Mouse (Mus musculus) heart, postnatal 25 days (tissue): ENCODE results near the gene Sgpp2. TPM values are rescaled to one million over a fixed set of nuclear protein-coding genes. Genes with fewer than 3 reads are reported as not detected.

ENCODE experiments used
- DNase-seq: peaks from one replicate; pipeline ENCODE4 v3.0.0; 2022; ENCODE audit warnings: low spot score
- intact Hi-C: fragments of 180-260 bp; cut with DNase I; formaldehyde crosslinking; loops from one replicate; pipeline ENCODE4 v1.15.1; 2025
- total RNA-seq, 2 experiments: library from RNA; stranded (reverse); gene quantifications; 2 replicates each; pipeline ENCODE4 v1.2.3; 2021

Sgpp2 gene
- total RNA-seq, 2 experiments from 2014 or later: not detected

GRCm38 (mm10) chr1:78330620-78331158 is 20.5 kb downstream of the Sgpp2 start:
- no peak for DNase-seq
- intact Hi-C loops: no loop called here

- no peak for DNase-seq
- intact Hi-C loops: no loop called here
These were observed 27.6 kb downstream of the Sgpp2 start for GRCm38 (mm10) chr1:78337726-78338125.

- peak; percentile 14 for DNase-seq
- intact Hi-C loops: no loop called here
These were observed 28.1 kb downstream of the Sgpp2 start for GRCm38 (mm10) chr1:78338212-78338611.

DNA sequence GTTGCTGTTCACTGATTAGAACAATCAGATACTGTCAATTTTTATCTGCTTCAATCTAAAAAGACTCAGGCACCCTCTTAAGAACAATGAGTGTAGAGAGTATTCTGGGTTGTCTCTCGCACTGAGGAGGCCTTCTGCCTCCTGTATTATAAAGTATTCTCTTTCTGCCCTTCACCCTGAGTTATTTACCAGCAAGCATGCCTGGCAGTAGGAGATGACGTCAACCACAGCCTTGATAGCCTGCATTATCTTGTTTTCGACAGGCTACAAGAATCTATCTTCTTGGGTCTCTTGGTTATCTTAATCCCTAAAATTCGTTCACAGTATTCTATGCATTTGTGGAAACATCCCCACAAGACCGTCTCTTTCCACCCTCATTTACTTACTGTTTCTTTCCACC is 29.8 kb downstream of the Sgpp2 start:
- intact Hi-C loops: no loop called here
- no peak for DNase-seq

- intact Hi-C loops: no loop called here
- no peak for DNase-seq
These were observed 30.4 kb downstream of the Sgpp2 start for GRCm38 (mm10) chr1:78340584-78340983.

- DNase-seq: no peak
- intact Hi-C loops: no loop called here
These were observed 37.2 kb downstream of the Sgpp2 start for GRCm38 (mm10) chr1:78347317-78347806.

GRCm38 (mm10) chr1:78349219-78349618 is 39.1 kb downstream of the Sgpp2 start:
- intact Hi-C loops: no loop called here
- DNase-seq: no peak

DNA sequence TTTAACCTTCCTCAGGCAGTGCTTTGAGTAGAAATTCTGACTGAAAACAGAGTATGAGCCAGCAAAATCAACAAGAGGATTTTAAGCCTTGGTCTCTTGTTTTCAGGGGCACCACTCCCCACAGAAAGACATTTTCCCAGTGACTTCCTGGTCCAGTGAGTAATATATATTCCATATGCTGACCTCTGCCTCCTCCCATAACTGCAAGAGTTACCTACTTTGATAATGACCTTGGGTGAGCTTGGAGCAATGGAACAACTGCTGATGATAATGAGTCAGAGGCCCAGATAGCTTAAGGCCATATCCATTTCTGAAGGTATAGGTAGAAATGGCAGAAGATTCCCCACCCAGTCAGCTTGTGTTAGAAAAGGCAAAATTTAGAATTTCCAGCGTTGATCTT is 43.1 kb downstream of the Sgpp2 start:
- intact Hi-C loops: no loop called here
- DNase-seq: no peak

DNA sequence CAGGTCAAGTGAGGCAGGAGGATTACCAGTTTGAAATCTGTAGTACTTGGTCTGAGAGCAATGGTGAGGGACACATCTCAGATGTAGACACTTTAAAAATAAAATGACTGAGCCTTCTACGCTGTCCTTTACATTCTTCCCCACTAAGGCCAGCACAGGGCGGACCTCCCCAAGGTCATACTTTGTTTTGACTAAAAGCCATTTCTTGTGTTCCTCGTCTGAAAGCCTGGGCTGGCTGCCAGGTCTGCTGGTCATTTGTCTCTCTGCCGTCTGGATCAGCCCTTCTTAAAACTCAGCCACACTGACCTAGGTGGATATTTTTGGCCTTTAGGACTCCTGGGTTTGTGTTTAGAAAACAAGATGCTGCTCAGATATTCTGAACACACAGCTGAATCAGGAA is 45.0 kb downstream of the Sgpp2 start:
- DNase-seq: no peak
- intact Hi-C loops: no loop called here

DNA sequence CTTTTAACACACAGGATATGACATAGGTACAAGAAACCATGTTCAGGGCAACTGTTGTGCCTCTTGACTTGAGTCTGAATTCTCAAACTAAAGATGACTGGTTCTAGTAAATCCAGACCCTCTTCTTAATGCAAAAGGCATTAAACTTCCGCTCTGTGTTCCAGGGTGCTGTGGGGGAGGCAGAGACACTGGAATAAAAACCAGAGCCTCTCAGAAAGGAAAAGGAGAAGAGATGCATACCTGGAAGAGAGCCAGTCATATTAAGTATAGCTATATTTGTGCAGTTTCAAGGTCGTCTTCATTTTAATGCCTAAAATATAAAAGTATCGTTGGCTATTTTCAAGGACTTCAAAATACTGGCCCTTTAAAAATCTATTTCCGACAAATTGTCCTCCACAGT is 47.3 kb downstream of the Sgpp2 start:
- intact Hi-C loops: no loop called here
- no peak for DNase-seq

DNA sequence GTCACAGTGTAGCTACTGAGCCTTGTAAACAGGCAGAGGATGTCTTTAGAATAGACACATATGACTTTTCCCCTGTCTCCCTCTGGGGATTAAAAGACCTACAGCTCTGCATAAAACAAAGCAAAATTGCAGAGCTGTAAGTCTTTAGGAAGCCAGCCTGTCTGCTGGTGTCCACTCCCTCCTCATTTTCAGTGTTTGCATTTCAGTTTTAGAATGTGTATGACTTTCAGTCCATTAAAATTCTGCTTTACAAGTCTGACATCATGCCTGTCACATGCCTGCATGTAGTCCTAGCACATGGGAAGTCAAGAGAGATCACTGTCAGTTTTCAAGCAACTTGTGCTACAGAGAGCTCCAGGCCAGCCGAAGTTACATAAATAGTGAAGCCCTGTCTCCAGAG is 47.7 kb downstream of the Sgpp2 start:
- DNase-seq: no peak
- intact Hi-C loops: no loop called here

GRCm38 (mm10) chr1:78363965-78364889 is 54.1 kb downstream of the Sgpp2 start:
- intact Hi-C loops: no loop called here
- DNase-seq: no peak

GRCm38 (mm10) chr1:78367806-78368205 is 57.7 kb downstream of the Sgpp2 start:
- DNase-seq: no peak
- intact Hi-C loops: no loop called here

GRCm38 (mm10) chr1:78370121-78370520 is 60.0 kb downstream of the Sgpp2 start:
- no peak for DNase-seq
- intact Hi-C loops: no loop called here

GRCm38 (mm10) chr1:78371569-78372236 is 61.6 kb downstream of the Sgpp2 start:
- DNase-seq: no peak
- intact Hi-C loops: no loop called here

GRCm38 (mm10) chr1:78372316-78372715 is 62.2 kb downstream of the Sgpp2 start:
- intact Hi-C loops: no loop called here
- no peak for DNase-seq

GRCm38 (mm10) chr1:78373836-78374235 is 63.7 kb downstream of the Sgpp2 start:
- no peak for DNase-seq
- intact Hi-C loops: no loop called here

DNA sequence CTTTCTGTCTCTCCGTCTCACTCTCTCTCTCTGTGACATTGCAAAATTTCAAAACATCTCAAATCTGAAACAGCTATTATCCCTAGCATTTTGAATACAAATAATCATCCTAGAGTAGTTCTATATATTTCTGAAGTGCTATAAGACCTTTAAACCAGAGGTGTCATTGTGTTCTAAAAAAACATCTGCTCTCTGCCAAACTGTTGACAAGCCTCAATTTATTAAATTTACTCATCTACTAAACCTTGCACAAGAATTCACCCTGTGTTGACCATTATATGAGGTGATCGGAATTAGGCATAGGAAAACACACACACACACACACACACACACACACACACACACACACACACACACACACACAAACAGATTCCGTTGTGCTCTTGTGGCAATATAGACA is 64.9 kb downstream of the Sgpp2 start:
- DNase-seq: no peak
- intact Hi-C loops: no loop called here

- intact Hi-C loops: no loop called here
- no peak for DNase-seq
These were observed 70.8 kb downstream of the Sgpp2 start for GRCm38 (mm10) chr1:78380950-78381349.

GRCm38 (mm10) chr1:78387854-78388253 is 77.7 kb downstream of the Sgpp2 start:
- no peak for DNase-seq

DNA sequence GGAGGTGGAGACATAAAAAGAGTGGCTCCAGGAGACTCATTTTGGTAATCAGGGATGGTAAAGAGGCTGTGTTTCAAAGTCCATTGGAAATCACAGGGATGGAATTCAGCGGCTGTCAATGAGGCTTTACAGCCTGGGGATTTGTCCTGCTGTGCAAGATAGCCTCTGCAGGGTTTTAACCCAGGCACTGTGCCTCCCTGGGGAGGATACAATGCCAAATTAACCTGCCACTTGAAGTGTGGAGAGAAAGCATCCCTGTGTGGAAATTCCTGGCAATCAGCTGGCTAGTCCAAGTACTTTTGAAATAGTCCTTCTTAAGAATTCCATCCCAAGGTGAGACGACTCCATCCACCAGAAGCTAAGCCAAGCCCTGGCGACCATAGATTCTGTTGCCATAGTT is 78.7 kb downstream of the Sgpp2 start:
- no peak for DNase-seq
- intact Hi-C loops: no loop called here

More at GRCm38 (mm10) chr1:78387854-78388253, 77.7 kb downstream of the Sgpp2 start:
- intact Hi-C loops: no loop called here
